Mouse (Mus musculus) embryonic fibroblast, embryonic 13.5 days (primary cell): ENCODE measurements around the gene Wap.

Experiments
- CTCF ChIP-seq: IDR thresholded peaks from 2 replicates; pipeline ENCODE4 v1.5.1; 2011; ENCODE audit warnings: mild to moderate bottlenecking, control low read depth, low read length, moderate library complexity, borderline replicate concordance; ENCODE audit not compliant: insufficient read depth
- POLR2A ChIP-seq: IDR thresholded peaks from 2 replicates; pipeline ENCODE4 v1.6.1; 2011; ENCODE audit warnings: low read depth, mild to moderate bottlenecking, control low read depth, low read length, moderate library complexity

DNA sequence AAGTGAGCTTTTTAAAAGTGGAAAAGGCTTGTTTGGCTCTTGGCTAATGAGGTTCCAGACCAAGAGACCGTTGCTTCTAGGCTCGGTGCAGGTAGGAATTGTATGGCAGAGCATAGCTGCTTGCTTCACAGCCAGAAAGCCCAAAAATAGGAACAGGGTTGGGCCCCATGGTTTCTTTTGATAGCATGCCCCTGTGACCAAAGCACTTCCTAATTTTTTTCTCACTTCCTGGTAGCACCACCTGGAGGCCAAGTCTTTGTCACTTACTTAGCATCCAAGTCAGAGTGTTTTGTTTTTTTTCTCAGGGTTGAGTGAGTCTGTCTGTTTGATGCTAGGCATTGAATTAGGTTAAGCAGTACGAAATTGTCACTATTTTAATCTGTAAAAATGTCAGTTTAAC is 51.8 kb downstream of the Wap start:
- TF ChIP-seq POLR2A (no peak), CTCF (no peak)
